Mouse (Mus musculus): Measurements from ENCODE around the gene Cotl1. TPM values are rescaled to one million over a fixed set of nuclear protein-coding genes. Genes with fewer than 3 reads are reported as not detected.

The Cotl1 gene
- polyA plus RNA-seq, 1 experiment = 453 TPM

- Histone ChIP-seq H3K4me3 (ENCODE audit: insufficient read depth, poor library complexity, severe bottlenecking) (no peak overlapping the region), H3K79me3 (ENCODE audit: low read depth) (no peaks in the 10 kb centered on the region), H3K27me3 (ENCODE audit: control insufficient read depth, insufficient read depth, insufficient read length) (no peaks in the 10 kb centered on the region), H3ac (ENCODE audit: control insufficient read depth, insufficient read length, low read depth) (no peak overlapping the region), H3K79me2 (ENCODE audit: control insufficient read depth, insufficient read depth) (peaks cover 31% of the 10 kb centered on the region), H3K36me3 (ENCODE audit: control insufficient read depth, insufficient read depth) (no peaks in the 10 kb centered on the region)
- TF ChIP-seq MYOG (IDR thresholded peaks at IDR 0.05; ENCODE audit: control insufficient read depth, extremely low read depth, insufficient read length) (no peak), USF1 (IDR thresholded peaks at IDR 0.05; ENCODE audit: low read depth) (no peak), MAX (IDR thresholded peaks at IDR 0.05) (no peak), FOSL1 (IDR thresholded peaks at IDR 0.05; ENCODE audit: insufficient read depth, low read length, poor library complexity, severe bottlenecking) (no peak), CEBPB (IDR thresholded peaks at IDR 0.05; ENCODE audit: low read depth) (no peak), CTCF (IDR thresholded peaks at IDR 0.05; ENCODE audit: control insufficient read depth, insufficient read depth, insufficient read length) (no peak), MYOD1 (IDR thresholded peaks at IDR 0.05; ENCODE audit: control insufficient read depth, insufficient read length, low read depth) (no peak)
These were observed 24.1 kb downstream of the Cotl1 start for GRCm38 (mm10) chr8:119816219-119816618.

- no peaks in the 10 kb centered on the region for H3K79me3 ChIP-seq (ENCODE audit: low read depth)
- H3ac ChIP-seq (ENCODE audit: control insufficient read depth, insufficient read length, low read depth) = peak overlapping the region; percentile 18
- TF ChIP-seq USF1 (IDR thresholded peaks at IDR 0.05; ENCODE audit: low read depth) (peak; percentile 31), MYOG (IDR thresholded peaks at IDR 0.05; ENCODE audit: control insufficient read depth, extremely low read depth, insufficient read length) (no peak)
- H3K79me2 ChIP-seq (ENCODE audit: control insufficient read depth, insufficient read depth) = peaks cover 20% of the 10 kb centered on the region
- no peaks in the 10 kb centered on the region for H3K27me3 ChIP-seq (ENCODE audit: control insufficient read depth, insufficient read depth, insufficient read length)
- H3K36me3 ChIP-seq (ENCODE audit: control insufficient read depth, insufficient read depth) = peaks cover 4% of the 10 kb centered on the region
- no peak overlapping the region for H3K4me3 ChIP-seq (ENCODE audit: insufficient read depth, poor library complexity, severe bottlenecking)
These were observed 27.5 kb downstream of the Cotl1 start for GRCm38 (mm10) chr8:119812650-119813431.

DNA sequence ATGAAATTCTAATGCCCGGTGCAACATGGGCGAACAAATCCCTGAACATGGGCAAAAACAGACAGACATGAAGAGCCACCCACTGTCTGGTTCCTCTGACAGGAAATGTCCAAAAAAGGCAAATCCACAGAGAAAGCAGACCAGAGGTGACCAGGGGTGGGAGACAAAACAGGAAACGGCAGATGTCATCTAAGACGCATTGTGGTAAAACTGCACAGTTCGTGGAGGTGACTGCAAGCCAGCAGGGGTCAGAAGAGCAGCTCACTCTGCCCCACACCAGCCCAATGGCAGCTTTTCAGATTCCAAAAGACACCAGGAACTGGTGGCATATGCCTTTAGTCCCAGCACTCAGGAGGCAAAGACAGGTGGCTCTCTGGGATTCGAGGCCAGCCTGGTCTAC lies 28.4 kb downstream of the Cotl1 start:
- H3K79me3 ChIP-seq (ENCODE audit: low read depth) = no peaks in the 10 kb centered on the region
- H3K27me3 ChIP-seq (ENCODE audit: control insufficient read depth, insufficient read depth, insufficient read length) = no peaks in the 10 kb centered on the region
- peaks cover 4% of the 10 kb centered on the region for H3K36me3 ChIP-seq (ENCODE audit: control insufficient read depth, insufficient read depth)
- H3K4me3 ChIP-seq (ENCODE audit: insufficient read depth, poor library complexity, severe bottlenecking) = no peak overlapping the region
- peaks cover 11% of the 10 kb centered on the region for H3K79me2 ChIP-seq (ENCODE audit: control insufficient read depth, insufficient read depth)
- TF ChIP-seq CEBPB (IDR thresholded peaks at IDR 0.05; ENCODE audit: low read depth) (no peak), MYOD1 (IDR thresholded peaks at IDR 0.05; ENCODE audit: control insufficient read depth, insufficient read length, low read depth) (peak; percentile 30)
- no peak overlapping the region for H3ac ChIP-seq (ENCODE audit: control insufficient read depth, insufficient read length, low read depth)

GRCm38 (mm10) chr8:119810953-119811499 lies 29.3 kb downstream of the Cotl1 start:
- no peak overlapping the region for H3K4me3 ChIP-seq (ENCODE audit: insufficient read depth, poor library complexity, severe bottlenecking)
- no peaks in the 10 kb centered on the region for H3K27me3 ChIP-seq (ENCODE audit: control insufficient read depth, insufficient read depth, insufficient read length)
- peaks cover 9% of the 10 kb centered on the region for H3K79me2 ChIP-seq (ENCODE audit: control insufficient read depth, insufficient read depth)
- no peak for TF ChIP-seq CTCF (IDR thresholded peaks at IDR 0.05; ENCODE audit: control insufficient read depth, insufficient read depth, insufficient read length)
- TF ChIP-seq FOSL1 (IDR thresholded peaks at IDR 0.05; ENCODE audit: insufficient read depth, low read length, poor library complexity, severe bottlenecking) = no peak
- TF ChIP-seq MYOD1 (IDR thresholded peaks at IDR 0.05; ENCODE audit: control insufficient read depth, insufficient read length, low read depth) = no peak
- TF ChIP-seq MAX (IDR thresholded peaks at IDR 0.05) = no peak
- no peak for TF ChIP-seq CEBPB (IDR thresholded peaks at IDR 0.05; ENCODE audit: low read depth)
- TF ChIP-seq USF1 (IDR thresholded peaks at IDR 0.05; ENCODE audit: low read depth) = no peak
- no peak for TF ChIP-seq MYOG (IDR thresholded peaks at IDR 0.05; ENCODE audit: control insufficient read depth, extremely low read depth, insufficient read length)
- H3K36me3 ChIP-seq (ENCODE audit: control insufficient read depth, insufficient read depth) = peaks cover 4% of the 10 kb centered on the region
- no peak overlapping the region for H3ac ChIP-seq (ENCODE audit: control insufficient read depth, insufficient read length, low read depth)
- no peaks in the 10 kb centered on the region for H3K79me3 ChIP-seq (ENCODE audit: low read depth)

GRCm38 (mm10) chr8:119810127-119810868 lies 30.0 kb downstream of the Cotl1 start:
- Histone ChIP-seq H3K27me3 (ENCODE audit: control insufficient read depth, insufficient read depth, insufficient read length) (no peaks in the 10 kb centered on the region), H3ac (ENCODE audit: control insufficient read depth, insufficient read length, low read depth) (no peak overlapping the region), H3K79me3 (ENCODE audit: low read depth) (no peaks in the 10 kb centered on the region), H3K36me3 (ENCODE audit: control insufficient read depth, insufficient read depth) (peaks cover 4% of the 10 kb centered on the region), H3K4me3 (ENCODE audit: insufficient read depth, poor library complexity, severe bottlenecking) (no peak overlapping the region), H3K79me2 (ENCODE audit: control insufficient read depth, insufficient read depth) (peaks cover 6% of the 10 kb centered on the region)
- no peak for TF ChIP-seq USF1 (IDR thresholded peaks at IDR 0.05; ENCODE audit: low read depth)
- TF ChIP-seq FOSL1 (IDR thresholded peaks at IDR 0.05; ENCODE audit: insufficient read depth, low read length, poor library complexity, severe bottlenecking) = no peak
- no peak for TF ChIP-seq CTCF (IDR thresholded peaks at IDR 0.05; ENCODE audit: control insufficient read depth, insufficient read depth, insufficient read length)

- Histone ChIP-seq H3ac (ENCODE audit: control insufficient read depth, insufficient read length, low read depth) (no peak overlapping the region), H3K27me3 (ENCODE audit: control insufficient read depth, insufficient read depth, insufficient read length) (no peaks in the 10 kb centered on the region), H3K36me3 (ENCODE audit: control insufficient read depth, insufficient read depth) (peaks cover 4% of the 10 kb centered on the region), H3K4me3 (ENCODE audit: insufficient read depth, poor library complexity, severe bottlenecking) (no peak overlapping the region), H3K79me3 (ENCODE audit: low read depth) (no peaks in the 10 kb centered on the region), H3K79me2 (ENCODE audit: control insufficient read depth, insufficient read depth) (no peaks in the 10 kb centered on the region)
- TF ChIP-seq FOSL1 (IDR thresholded peaks at IDR 0.05; ENCODE audit: insufficient read depth, low read length, poor library complexity, severe bottlenecking) (no peak), CEBPB (IDR thresholded peaks at IDR 0.05; ENCODE audit: low read depth) (no peak), CTCF (IDR thresholded peaks at IDR 0.05; ENCODE audit: control insufficient read depth, insufficient read depth, insufficient read length) (no peak), USF1 (IDR thresholded peaks at IDR 0.05; ENCODE audit: low read depth) (no peak), MYOG (IDR thresholded peaks at IDR 0.05; ENCODE audit: control insufficient read depth, extremely low read depth, insufficient read length) (no peak), MYOD1 (IDR thresholded peaks at IDR 0.05; ENCODE audit: control insufficient read depth, insufficient read length, low read depth) (no peak), MAX (IDR thresholded peaks at IDR 0.05) (no peak)
These were observed 30.7 kb downstream of the Cotl1 start for GRCm38 (mm10) chr8:119809620-119810019.
